Mouse (Mus musculus) skeletal muscle tissue, adult 2 months (tissue): ENCODE data around the gene Nova2.

Experiments used
- DNase-seq: peaks from one replicate; pipeline ENCODE4 v3.0.0-alpha.2; 2012; ENCODE audit warnings: low read depth, low spot score

Gene Nova2

GRCm38 (mm10) chr7:18925162-18925938 is at the start of gene Nova2:
Gene Nova2, plus strand, starts transcription at chr7:18925888.
- DNase-seq: peak; percentile 51

GRCm38 (mm10) chr7:18878691-18879090 is 47.0 kb upstream of the Nova2 start:
- DNase-seq: no peak

- DNase-seq: no peak
Measured at GRCm38 (mm10) chr7:18883991-18884744, 41.5 kb upstream of the Nova2 start.

GRCm38 (mm10) chr7:18884745-18885422 is 40.8 kb upstream of the Nova2 start:
- DNase-seq: no peak

- no peak for DNase-seq
Measured at GRCm38 (mm10) chr7:18886963-18887362, 38.7 kb upstream of the Nova2 start.

GRCm38 (mm10) chr7:18890848-18891247 is 34.8 kb upstream of the Nova2 start:
- DNase-seq: no peak

- peak; percentile 39 for DNase-seq
Measured at GRCm38 (mm10) chr7:18891872-18892599, 33.7 kb upstream of the Nova2 start.

GRCm38 (mm10) chr7:18893009-18893408 is 32.7 kb upstream of the Nova2 start:
- no peak for DNase-seq

GRCm38 (mm10) chr7:18893651-18894430 is 31.8 kb upstream of the Nova2 start:
- no peak for DNase-seq

- peak; percentile 30 for DNase-seq
Measured at GRCm38 (mm10) chr7:18896536-18896935, 29.2 kb upstream of the Nova2 start.

- no peak for DNase-seq
Measured at GRCm38 (mm10) chr7:18900513-18900912, 25.2 kb upstream of the Nova2 start.

GRCm38 (mm10) chr7:18902486-18902885 is 23.2 kb upstream of the Nova2 start:
- no peak for DNase-seq

- DNase-seq: no peak
Measured at GRCm38 (mm10) chr7:18904971-18905370, 20.7 kb upstream of the Nova2 start.

GRCm38 (mm10) chr7:18909797-18910196 is 15.9 kb upstream of the Nova2 start:
- no peak for DNase-seq

- peak; percentile 99 for DNase-seq
Measured at GRCm38 (mm10) chr7:18910241-18910831, 15.4 kb upstream of the Nova2 start, which contains the start of gene Ccdc61. Gene Ccdc61, minus strand, starts transcription at chr7:18910415.

- no peak for DNase-seq
Measured at GRCm38 (mm10) chr7:18916254-18916653, 9.4 kb upstream of the Nova2 start.

- DNase-seq: no peak
Measured at GRCm38 (mm10) chr7:18917931-18918330, 7.8 kb upstream of the Nova2 start.

GRCm38 (mm10) chr7:18921069-18921468 is 4.6 kb upstream of the Nova2 start:
- peak; percentile 23 for DNase-seq

GRCm38 (mm10) chr7:18922807-18923206 is 2.9 kb upstream of the Nova2 start:
- DNase-seq: no peak

GRCm38 (mm10) chr7:18923267-18923666 is 2.4 kb upstream of the Nova2 start:
- no peak for DNase-seq
